Mouse (Mus musculus): ENCODE measurements around the gene Khdrbs1. TPM values are rescaled to one million over a fixed set of nuclear protein-coding genes. Genes with fewer than 3 reads are reported as not detected.
A peak's percentile ranks its signal among the peaks of the same experiment; 100 is the strongest.

Khdrbs1 gene
- polyA plus RNA-seq, 1 experiment from 2014 or later: 96.5 TPM

DNA sequence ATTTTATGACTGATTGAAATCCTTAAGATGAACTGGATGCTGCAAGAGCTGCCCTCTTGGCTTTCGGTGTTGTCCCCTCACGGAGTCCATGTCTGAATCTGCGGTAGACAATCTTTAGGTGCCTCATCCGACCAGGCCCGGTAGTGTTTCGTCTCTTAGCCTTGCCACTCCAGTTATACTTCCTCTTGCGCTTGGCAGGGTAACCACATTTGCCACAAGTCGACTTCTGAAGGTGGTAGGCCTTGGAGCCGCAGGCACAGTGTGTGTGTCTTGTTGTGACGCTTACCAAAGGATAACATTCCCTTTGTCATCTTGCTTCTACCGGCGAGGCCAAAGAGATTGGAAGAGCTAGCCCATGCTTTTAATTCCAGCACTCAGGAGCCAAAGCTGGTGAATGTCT is 19.5 kb upstream of the Khdrbs1 start:
- DNase-seq (ENCODE audit: low spot score): no peak
- Histone ChIP-seq H3K36me3 (ENCODE audit: control insufficient read depth, insufficient read depth, low read length) (no peaks in the 10 kb centered on the region), H3K4me3 (ENCODE audit: low read depth, low read length) (no peak overlapping the region), H3K4me1 (replicated peaks; ENCODE audit: control insufficient read depth, insufficient read depth, low read length) (no peaks in the 10 kb centered on the region), H3K27me3 (replicated peaks; ENCODE audit: control insufficient read depth, insufficient read depth, low read length) (no peaks in the 10 kb centered on the region), H3K9me3 (ENCODE audit: control insufficient read depth, low read length) (no peaks in the 10 kb centered on the region), H3K27ac (ENCODE audit: low read depth) (no peak overlapping the region), H3K4me2 (ENCODE audit: low read length) (no peak overlapping the region), H3K9ac (ENCODE audit: low read length) (no peak overlapping the region)
- ATAC-seq (replicated peaks; ENCODE audit: low FRiP score, low TSS enrichment, low read depth): no peak
- 88% methylated on average over 12 of the region's 12 CpGs for WGBS

DNA sequence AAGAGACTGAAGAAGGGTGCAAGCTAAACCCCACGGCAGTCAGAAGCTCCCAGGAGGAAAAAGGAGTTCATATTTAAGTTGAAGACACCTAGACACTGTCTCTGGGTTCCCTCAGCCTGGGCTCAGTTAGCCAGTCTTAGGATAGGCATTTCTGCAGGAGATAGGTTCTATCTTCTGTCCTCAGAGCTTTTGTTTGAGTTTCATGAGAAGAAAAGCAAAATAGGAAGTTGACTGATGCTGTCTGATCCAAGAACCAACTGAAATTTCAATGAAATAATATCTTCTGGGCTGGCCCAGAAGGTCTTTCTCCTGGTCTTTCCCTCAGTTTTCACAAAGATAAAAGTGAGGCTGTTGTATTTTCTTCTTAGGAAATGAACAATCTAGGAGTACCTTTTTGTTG is 13.4 kb upstream of the Khdrbs1 start:
- no peaks in the 10 kb centered on the region for H3K36me3 ChIP-seq (ENCODE audit: control insufficient read depth, insufficient read depth, low read length)
- H3K4me1 ChIP-seq (replicated peaks; ENCODE audit: control insufficient read depth, insufficient read depth, low read length): 0 out of 2 replicates have a peak, but pooled peaks cover 4% of the 10 kb centered on the region
- no peak overlapping the region for H3K9ac ChIP-seq (ENCODE audit: low read length)
- H3K9me3 ChIP-seq (ENCODE audit: control insufficient read depth, low read length): no peaks in the 10 kb centered on the region
- DNase-seq (ENCODE audit: low spot score): no peak
- H3K4me2 ChIP-seq (ENCODE audit: low read length): no peak overlapping the region
- H3K27me3 ChIP-seq (replicated peaks; ENCODE audit: control insufficient read depth, insufficient read depth, low read length): no peaks in the 10 kb centered on the region
- no peak overlapping the region for H3K4me3 ChIP-seq (ENCODE audit: low read depth, low read length)
- no peak overlapping the region for H3K27ac ChIP-seq (ENCODE audit: low read depth)
- ATAC-seq (replicated peaks; ENCODE audit: low FRiP score, low TSS enrichment, low read depth): no peak
- WGBS: 60% methylated on average over 1 of the region's 1 CpGs

DNA sequence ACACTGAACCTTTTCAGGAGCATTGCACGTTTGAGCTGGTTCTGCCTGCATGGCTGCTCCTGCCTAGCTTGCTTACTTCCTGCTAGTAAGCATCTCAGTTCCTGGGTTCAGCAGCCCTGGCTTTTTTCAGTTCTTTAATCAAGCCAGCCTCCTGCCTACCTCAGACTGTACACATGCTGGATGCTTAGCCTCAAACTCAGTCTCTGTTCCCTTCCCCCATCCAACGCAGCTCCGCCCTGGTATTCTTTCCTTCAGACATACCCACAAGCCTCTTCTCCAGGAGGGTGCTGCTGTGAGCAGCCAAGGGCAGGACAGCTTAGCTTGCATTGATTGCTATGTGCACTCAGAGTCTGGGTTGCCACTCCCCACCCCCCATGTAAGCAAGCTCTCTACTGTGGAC is 12.6 kb upstream of the Khdrbs1 start:
- no peak overlapping the region for H3K27ac ChIP-seq (ENCODE audit: low read depth)
- no peak overlapping the region for H3K9ac ChIP-seq (ENCODE audit: low read length)
- no peak overlapping the region for H3K4me2 ChIP-seq (ENCODE audit: low read length)
- no peaks in the 10 kb centered on the region for H3K36me3 ChIP-seq (ENCODE audit: control insufficient read depth, insufficient read depth, low read length)
- no peak overlapping the region for H3K4me3 ChIP-seq (ENCODE audit: low read depth, low read length)
- H3K4me1 ChIP-seq (replicated peaks; ENCODE audit: control insufficient read depth, insufficient read depth, low read length): 0 out of 2 replicates have a peak, but pooled peaks cover 4% of the 10 kb centered on the region
- 35% methylated on average over 3 of the region's 3 CpGs for WGBS
- ATAC-seq (replicated peaks; ENCODE audit: low FRiP score, low TSS enrichment, low read depth): no peak
- no peak for DNase-seq (ENCODE audit: low spot score)
- no peaks in the 10 kb centered on the region for H3K9me3 ChIP-seq (ENCODE audit: control insufficient read depth, low read length)
- no peaks in the 10 kb centered on the region for H3K27me3 ChIP-seq (replicated peaks; ENCODE audit: control insufficient read depth, insufficient read depth, low read length)

DNA sequence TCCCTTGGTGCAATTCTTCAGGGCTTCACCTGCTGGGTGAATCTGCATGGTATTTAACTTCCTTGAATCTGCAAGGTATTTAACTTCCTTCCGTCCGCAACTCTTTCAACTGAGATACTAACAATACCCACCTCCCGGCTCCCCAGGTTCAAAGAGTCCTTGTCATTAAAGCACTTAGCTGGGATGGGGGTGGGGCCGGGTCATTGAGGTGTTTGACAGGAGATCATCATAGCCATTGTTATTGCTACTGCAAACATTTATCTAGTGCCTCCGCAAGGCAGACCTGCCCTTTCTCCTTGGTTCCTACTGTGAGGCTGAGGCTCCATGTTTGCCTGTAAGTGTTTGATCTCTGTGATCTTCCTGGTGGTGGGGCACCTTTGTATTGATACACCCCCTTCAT is 8.3 kb upstream of the Khdrbs1 start:
- DNase-seq (ENCODE audit: low spot score): no peak
- Histone ChIP-seq H3K36me3 (ENCODE audit: control insufficient read depth, insufficient read depth, low read length) (no peaks in the 10 kb centered on the region), H3K9me3 (ENCODE audit: control insufficient read depth, low read length) (no peaks in the 10 kb centered on the region), H3K4me3 (ENCODE audit: low read depth, low read length) (no peak overlapping the region), H3K9ac (ENCODE audit: low read length) (no peak overlapping the region), H3K27ac (ENCODE audit: low read depth) (no peak overlapping the region), H3K4me1 (replicated peaks; ENCODE audit: control insufficient read depth, insufficient read depth, low read length) (0 out of 2 replicates have a peak, but pooled peaks cover 4% of the 10 kb centered on the region), H3K27me3 (replicated peaks; ENCODE audit: control insufficient read depth, insufficient read depth, low read length) (no peaks in the 10 kb centered on the region), H3K4me2 (ENCODE audit: low read length) (no peak overlapping the region)
- 26% methylated on average over 5 of the region's 5 CpGs for WGBS
- no peak for ATAC-seq (replicated peaks; ENCODE audit: low FRiP score, low TSS enrichment, low read depth)

DNA sequence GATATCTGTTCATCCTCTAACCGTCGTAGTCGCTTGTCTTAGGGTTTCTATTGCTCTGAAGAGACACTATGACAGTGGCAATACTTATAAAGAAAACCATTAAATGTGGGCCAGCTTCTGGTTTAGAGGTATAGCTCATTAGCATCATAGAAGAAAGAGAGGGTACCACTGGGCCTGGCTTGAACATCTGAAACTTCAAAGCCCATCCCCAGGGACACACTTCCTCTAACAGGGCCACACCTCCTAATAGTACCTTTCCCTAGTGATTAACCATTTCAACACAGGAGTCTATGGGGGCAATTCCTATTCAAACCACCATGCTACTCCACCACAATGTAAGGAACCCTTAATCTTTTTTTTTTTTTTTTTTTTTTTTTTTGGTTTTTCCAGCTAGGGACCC is 4.5 kb upstream of the Khdrbs1 start:
- H3K4me1 ChIP-seq (replicated peaks; ENCODE audit: control insufficient read depth, insufficient read depth, low read length): no peaks in the 10 kb centered on the region
- H3K27me3 ChIP-seq (replicated peaks; ENCODE audit: control insufficient read depth, insufficient read depth, low read length): no peaks in the 10 kb centered on the region
- no peaks in the 10 kb centered on the region for H3K9me3 ChIP-seq (ENCODE audit: control insufficient read depth, low read length)
- no peak overlapping the region for H3K4me3 ChIP-seq (ENCODE audit: low read depth, low read length)
- H3K36me3 ChIP-seq (ENCODE audit: control insufficient read depth, insufficient read depth, low read length): no peaks in the 10 kb centered on the region
- H3K9ac ChIP-seq (ENCODE audit: low read length): no peak overlapping the region
- H3K27ac ChIP-seq (ENCODE audit: low read depth): no peak overlapping the region
- DNase-seq (ENCODE audit: low spot score): no peak
- no peak for ATAC-seq (replicated peaks; ENCODE audit: low FRiP score, low TSS enrichment, low read depth)
- 71% methylated on average over 3 of the region's 3 CpGs for WGBS
- no peak overlapping the region for H3K4me2 ChIP-seq (ENCODE audit: low read length)

DNA sequence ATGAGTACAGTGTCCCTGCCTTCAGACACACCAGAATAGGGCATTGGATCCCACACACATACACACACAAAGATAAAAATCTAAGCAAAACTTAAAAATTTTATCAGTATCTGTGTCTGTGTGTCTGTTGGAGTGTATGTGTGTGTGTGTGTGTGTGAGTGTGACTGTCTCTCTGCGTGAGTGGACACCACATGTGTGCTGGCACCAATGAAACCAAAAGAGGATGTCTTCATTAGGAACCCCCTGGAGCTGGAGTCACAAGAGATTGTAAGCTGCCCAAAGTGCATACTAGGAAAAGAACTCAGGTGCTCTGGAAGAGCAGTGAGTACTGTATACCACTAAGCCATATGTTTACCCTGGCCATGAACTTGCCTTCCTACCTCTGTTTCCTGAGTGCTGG is 4.0 kb upstream of the Khdrbs1 start:
- no peaks in the 10 kb centered on the region for H3K36me3 ChIP-seq (ENCODE audit: control insufficient read depth, insufficient read depth, low read length)
- 58% methylated on average over 1 of the region's 1 CpGs for WGBS
- ATAC-seq (replicated peaks; ENCODE audit: low FRiP score, low TSS enrichment, low read depth) (no peak), DNase-seq (ENCODE audit: low spot score) (no peak)
- no peak overlapping the region for H3K27ac ChIP-seq (ENCODE audit: low read depth)
- H3K4me2 ChIP-seq (ENCODE audit: low read length): no peak overlapping the region
- H3K4me3 ChIP-seq (ENCODE audit: low read depth, low read length): no peak overlapping the region
- no peaks in the 10 kb centered on the region for H3K27me3 ChIP-seq (replicated peaks; ENCODE audit: control insufficient read depth, insufficient read depth, low read length)
- no peaks in the 10 kb centered on the region for H3K4me1 ChIP-seq (replicated peaks; ENCODE audit: control insufficient read depth, insufficient read depth, low read length)
- no peaks in the 10 kb centered on the region for H3K9me3 ChIP-seq (ENCODE audit: control insufficient read depth, low read length)
- no peak overlapping the region for H3K9ac ChIP-seq (ENCODE audit: low read length)

DNA sequence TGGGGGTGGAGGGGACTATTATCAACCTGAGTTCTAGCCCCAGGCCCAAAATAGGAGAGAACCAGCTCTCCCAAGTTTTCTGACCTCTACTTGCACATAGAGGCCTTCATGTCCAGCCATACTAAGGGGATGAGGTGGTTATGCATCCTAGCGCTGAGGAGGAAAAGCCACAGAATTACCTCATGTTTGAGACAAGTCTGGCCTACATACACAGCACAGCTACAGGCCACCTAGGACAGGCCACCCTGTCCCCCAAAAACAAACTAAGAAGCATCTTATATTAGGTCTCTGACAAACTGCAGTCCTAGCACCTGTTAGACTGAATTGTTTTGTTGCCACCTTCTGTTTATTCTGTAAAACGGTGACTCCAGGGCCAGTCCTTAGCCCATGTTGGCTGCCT is 1.4 kb upstream of the Khdrbs1 start:
- 18% methylated on average over 2 of the region's 2 CpGs for WGBS
- H3K4me2 ChIP-seq (ENCODE audit: low read length): peak overlapping the region; percentile 64
- peak overlapping the region; percentile 99 for H3K27ac ChIP-seq (ENCODE audit: low read depth)
- H3K4me3 ChIP-seq (ENCODE audit: low read depth, low read length): peak overlapping the region; percentile 99
- no peak for DNase-seq (ENCODE audit: low spot score)
- peaks cover 15% of the 10 kb centered on the region for H3K4me1 ChIP-seq (replicated peaks; ENCODE audit: control insufficient read depth, insufficient read depth, low read length)
- no peaks in the 10 kb centered on the region for H3K36me3 ChIP-seq (ENCODE audit: control insufficient read depth, insufficient read depth, low read length)
- no peaks in the 10 kb centered on the region for H3K27me3 ChIP-seq (replicated peaks; ENCODE audit: control insufficient read depth, insufficient read depth, low read length)
- no peaks in the 10 kb centered on the region for H3K9me3 ChIP-seq (ENCODE audit: control insufficient read depth, low read length)
- peak overlapping the region; percentile 96 for H3K9ac ChIP-seq (ENCODE audit: low read length)
- no peak for ATAC-seq (replicated peaks; ENCODE audit: low FRiP score, low TSS enrichment, low read depth)

DNA sequence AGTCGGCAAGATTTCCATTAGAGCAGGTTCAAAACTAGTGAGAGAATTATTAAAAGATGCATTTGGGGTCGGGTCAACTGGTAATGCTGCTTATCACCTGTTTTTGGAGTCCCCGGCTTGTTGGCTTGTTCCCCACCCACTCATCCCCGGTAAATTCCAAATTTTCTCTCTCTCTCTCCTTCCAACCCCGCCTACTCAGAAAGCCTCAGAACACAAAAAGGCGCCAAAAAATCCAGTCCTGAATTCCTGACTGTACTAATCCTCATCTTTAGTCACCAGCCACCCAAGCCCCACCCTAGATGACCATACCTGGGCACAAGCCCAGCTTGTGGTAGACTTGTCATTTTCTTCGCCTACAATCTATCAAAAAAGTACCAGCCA is 897 bp upstream of the Khdrbs1 start:
- no peaks in the 10 kb centered on the region for H3K36me3 ChIP-seq (ENCODE audit: control insufficient read depth, insufficient read depth, low read length)
- 4% methylated on average over 7 of the region's 7 CpGs for WGBS

DNA sequence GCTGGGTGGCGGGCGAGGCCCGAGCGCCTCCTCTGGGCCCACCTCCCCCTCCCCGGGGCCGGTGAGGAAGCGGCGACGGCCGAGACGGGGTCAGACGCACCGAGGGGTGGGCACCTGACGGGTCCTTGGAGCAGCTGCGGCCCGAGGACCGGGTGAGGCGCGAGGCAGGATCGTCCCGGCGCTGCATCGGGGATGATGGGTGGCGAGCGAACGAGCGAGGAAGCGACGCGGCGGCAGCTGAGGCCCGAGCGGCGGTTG is 200 bp downstream of the Khdrbs1 start:
- Histone ChIP-seq H3K27me3 (replicated peaks; ENCODE audit: control insufficient read depth, insufficient read depth, low read length) (no peaks in the 10 kb centered on the region), H3K27ac (ENCODE audit: low read depth) (peak overlapping the region; percentile 99), H3K36me3 (ENCODE audit: control insufficient read depth, insufficient read depth, low read length) (no peaks in the 10 kb centered on the region), H3K9me3 (ENCODE audit: control insufficient read depth, low read length) (no peaks in the 10 kb centered on the region), H3K4me3 (ENCODE audit: low read depth, low read length) (peak overlapping the region; percentile 99), H3K9ac (ENCODE audit: low read length) (peak overlapping the region; percentile 96), H3K4me2 (ENCODE audit: low read length) (peak overlapping the region; percentile 65), H3K4me1 (replicated peaks; ENCODE audit: control insufficient read depth, insufficient read depth, low read length) (peaks cover 15% of the 10 kb centered on the region)
- 0% methylated on average over 30 of the region's 34 CpGs for WGBS
- DNase-seq (ENCODE audit: low spot score): no peak
- peak; percentile 53; the same call in 1 of the 2 replicates for ATAC-seq (replicated peaks; ENCODE audit: low FRiP score, low TSS enrichment, low read depth)

More for the DNA sequence above, 897 bp upstream of the Khdrbs1 start:
- ATAC-seq (replicated peaks; ENCODE audit: low FRiP score, low TSS enrichment, low read depth) (0 out of 2 replicates have a peak, but pooled peaks have one; percentile 8), DNase-seq (ENCODE audit: low spot score) (no peak)
- H3K4me2 ChIP-seq (ENCODE audit: low read length): peak overlapping the region; percentile 64
- peaks cover 15% of the 10 kb centered on the region for H3K4me1 ChIP-seq (replicated peaks; ENCODE audit: control insufficient read depth, insufficient read depth, low read length)
- H3K4me3 ChIP-seq (ENCODE audit: low read depth, low read length): peak overlapping the region; percentile 99
- peak overlapping the region; percentile 99 for H3K27ac ChIP-seq (ENCODE audit: low read depth)
- no peaks in the 10 kb centered on the region for H3K27me3 ChIP-seq (replicated peaks; ENCODE audit: control insufficient read depth, insufficient read depth, low read length)
- peak overlapping the region; percentile 96 for H3K9ac ChIP-seq (ENCODE audit: low read length)
- H3K9me3 ChIP-seq (ENCODE audit: control insufficient read depth, low read length): no peaks in the 10 kb centered on the region
